8 mouse cellular contexts compared by ENCODE assay signal in the genomic region with DNA sequence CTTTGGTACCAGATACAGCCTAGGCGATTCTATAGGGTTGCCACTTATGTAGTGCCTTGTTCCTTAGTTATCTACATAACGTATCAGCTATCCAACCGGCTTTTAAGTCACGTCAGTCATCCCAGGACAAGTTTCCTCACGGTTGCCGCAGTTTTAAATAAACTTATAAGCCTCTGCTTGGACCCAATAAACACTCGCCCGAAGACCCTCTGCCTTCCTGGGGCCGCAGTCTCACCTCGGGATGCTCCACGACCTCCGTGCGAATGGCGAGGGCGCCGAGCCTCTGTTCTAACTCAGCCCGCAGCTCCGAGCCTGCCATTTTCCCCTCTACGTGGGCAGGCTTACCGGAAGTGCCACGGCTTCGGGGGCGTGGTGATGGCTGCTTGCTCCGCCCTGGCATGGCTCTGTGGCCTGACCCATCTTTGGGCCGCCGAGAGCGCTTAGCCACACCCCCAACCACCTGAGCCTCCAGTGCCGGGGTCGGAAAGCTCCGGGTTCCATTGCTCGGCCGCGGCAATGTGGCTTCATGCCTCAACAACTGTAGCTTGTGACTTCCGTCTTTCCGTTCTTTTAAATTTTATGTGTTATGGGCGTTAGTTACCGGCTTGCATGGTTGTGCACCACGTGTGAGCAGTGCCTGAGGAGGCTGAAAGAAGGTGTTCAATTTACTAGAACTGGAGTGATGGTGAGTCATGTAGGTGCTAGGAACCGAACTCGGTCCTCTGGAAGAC. TPM values are rescaled to one million over a fixed set of nuclear protein-coding genes. Genes with fewer than 3 reads are reported as not detected.
DNase-seq lines count a peak whose midpoint lies in the region; ATAC-seq and TF ChIP-seq lines count a peak whose summit lies in the region.

A gene (minus strand): TSS at position 352 of the 731 bp plus-strand sequence.

- H3K9me3 ChIP-seq in hindbrain, embryonic 15.5 days: no peaks in the 10 kb centered on the region

- intact Hi-C loops in left cerebral cortex, adult 2 months (cut with DNase I): loop anchor here (5.0 kb wide), 1 partner anchor 248 kb away; no protein-coding TSS in a partner anchor

- peaks cover 14% of the 10 kb centered on the region for H3K36me3 ChIP-seq in hindbrain, embryonic 15.5 days

- peak within 1 kb of the TSS; percentile 74 for H3K27ac ChIP-seq in hindbrain, embryonic 15.5 days (replicated peaks)
- 0 out of 2 replicates have a peak within 1 kb of the TSS, but pooled peaks have one; percentile 0 for H3K27ac ChIP-seq in left cerebral cortex, adult 2 months

- peak; percentile 96 for DNase-seq in WW6 (ENCODE audit: low read depth, low spot score)
- DNase-seq in cerebellum, postnatal 36 days: peak; percentile 79 to 86
- DNase-seq in frontal cortex, postnatal 36 days (ENCODE audit: low spot score in 2 of 2): peak; percentile 51 to 66
- DNase-seq in left cerebral cortex, adult 2 months (ENCODE audit: extremely low spot score in 1 of 2, low spot score in 2 of 2): peak; percentile 68 to 77
- DNase-seq in right cerebral cortex, adult 2 months (ENCODE audit: low spot score in 2 of 2): peak; percentile 53 to 61
- peak; percentile 93 for DNase-seq in urinary bladder, postnatal 14 days (ENCODE audit: low spot score)

- H3K27me3 ChIP-seq in hindbrain, embryonic 15.5 days: no peaks in the 10 kb centered on the region

- H3K9ac ChIP-seq in hindbrain, embryonic 15.5 days: peak within 1 kb of the TSS; percentile 32

- peak within 1 kb of the TSS; percentile 51 for H3K4me3 ChIP-seq in hindbrain, embryonic 15.5 days
- peak within 1 kb of the TSS; percentile 55 for H3K4me3 ChIP-seq in left cerebral cortex, adult 2 months

- peak; percentile 98 for ATAC-seq in hindbrain, embryonic 15.5 days (ENCODE audit: low FRiP score, low read depth)
- peak; percentile 99 for ATAC-seq in megakaryocyte, adult 5-6 weeks (ENCODE audit: poor library complexity, severe bottlenecking)

- peak within 1 kb of the TSS; percentile 74 for H3K4me2 ChIP-seq in hindbrain, embryonic 15.5 days

- H3K4me1 ChIP-seq in hindbrain, embryonic 15.5 days (replicated peaks): peaks cover 9% of the 10 kb centered on the region

- no peak for TF ChIP-seq CTCF in left cerebral cortex, adult 2 months (IDR thresholded peaks at IDR 0.05)

- WGBS in hindbrain, embryonic 15.5 days: 3% methylated on average over 40 of the region's 40 CpGs

RNA-seq across cellular contexts. Expression of the gene that starts here (rescaled TPM):
- 9.8 and 11.8 TPM in 2 replicates for polyA plus RNA-seq in hindbrain, embryonic 15.5 days (2015; fragmentation: Nextera tagmentation; extraction: Ambion mirVana)
- 1 to 10 TPM; 2.9 to 4.1 TPM for total RNA-seq in left cerebral cortex, adult 2 months (2021)
- total RNA-seq in megakaryocyte, adult 5-6 weeks (2015): 27.6 and 32.4 TPM in 2 replicates
- total RNA-seq in megakaryocyte, adult 5-6 weeks (2017): 33.0 and 40.1 TPM in 2 replicates

Comparison
In these comparisons a context has a peak if more than half of its experiments do, and no peak if none do; other contexts are left out.
1. Peak in every context shown above with its lines: DNase-seq, ATAC-seq, H3K4me3 ChIP-seq and H3K27ac ChIP-seq.
2. RNA of the gene that starts here (total RNA-seq): 27.6 to 40.1 TPM in megakaryocyte, adult 5-6 weeks; 2.9 to 4.1 TPM in left cerebral cortex, adult 2 months; every median in the first group is over 4 times any median in the second.